Mouse (Mus musculus): ENCODE measurements around the gene Slc25a27. TPM values are rescaled to one million over a fixed set of nuclear protein-coding genes. Genes with fewer than 3 reads are reported as not detected.

Slc25a27 gene
- 105 and 107 TPM in 2 replicates for polyA plus RNA-seq (2015; fragmentation: Nextera tagmentation; extraction: Ambion mirVana)

GRCm38 (mm10) chr17:43666576-43667289 is at the start of gene Slc25a27:
Gene Slc25a27, minus strand, starts transcription at chr17:43667214.
- peak; percentile 95 for ATAC-seq (ENCODE audit: low FRiP score, low read depth)
- WGBS, result under 1% methylated on average over 40 of the region's 41 CpGs

GRCm38 (mm10) chr17:43716601-43717000 is 49.6 kb upstream of the Slc25a27 start:
- H3K4me3 ChIP-seq, result no peak overlapping the region
- H3K27me3 ChIP-seq, result no peaks in the 10 kb centered on the region
- H3K4me1 ChIP-seq (replicated peaks), result no peaks in the 10 kb centered on the region
- no peak for ATAC-seq (ENCODE audit: low FRiP score, low read depth)
- H3K27ac ChIP-seq (replicated peaks), result no peak overlapping the region
- 61% methylated on average over 7 of the region's 7 CpGs for WGBS
- H3K9ac ChIP-seq, result no peak overlapping the region
- no peak overlapping the region for H3K4me2 ChIP-seq
- no peaks in the 10 kb centered on the region for H3K9me3 ChIP-seq
- no peaks in the 10 kb centered on the region for H3K36me3 ChIP-seq

More at GRCm38 (mm10) chr17:43666576-43667289, at the start of gene Slc25a27:
- peak within 1 kb of the TSS; percentile 96 for H3K9ac ChIP-seq
- peaks cover 6% of the 10 kb centered on the region for H3K36me3 ChIP-seq
- H3K27ac ChIP-seq (replicated peaks), result peak within 1 kb of the TSS; percentile 76
- H3K27me3 ChIP-seq, result no peaks in the 10 kb centered on the region
- peaks cover 24% of the 10 kb centered on the region for H3K4me1 ChIP-seq (replicated peaks)
- H3K4me2 ChIP-seq, result peak within 1 kb of the TSS; percentile 74
- no peaks in the 10 kb centered on the region for H3K9me3 ChIP-seq
- H3K4me3 ChIP-seq, result peak within 1 kb of the TSS; percentile 62

- Histone ChIP-seq H3K27ac (replicated peaks) (no peak overlapping the region), H3K36me3 (no peaks in the 10 kb centered on the region), H3K4me1 (replicated peaks) (no peaks in the 10 kb centered on the region), H3K4me3 (no peak overlapping the region), H3K9ac (no peak overlapping the region), H3K4me2 (no peak overlapping the region), H3K27me3 (no peaks in the 10 kb centered on the region), H3K9me3 (no peaks in the 10 kb centered on the region)
- no peak for ATAC-seq (ENCODE audit: low FRiP score, low read depth)
- 71% methylated on average over 3 of the region's 3 CpGs for WGBS
Observed at GRCm38 (mm10) chr17:43714191-43714590, 47.2 kb upstream of the Slc25a27 start.

GRCm38 (mm10) chr17:43711557-43712352 is 44.7 kb upstream of the Slc25a27 start:
- no peak for ATAC-seq (ENCODE audit: low FRiP score, low read depth)
- H3K4me2 ChIP-seq, result no peak overlapping the region
- 92% methylated on average over 7 of the region's 7 CpGs for WGBS

GRCm38 (mm10) chr17:43707254-43707653 is 40.2 kb upstream of the Slc25a27 start:
- H3K4me1 ChIP-seq (replicated peaks), result no peaks in the 10 kb centered on the region
- no peak overlapping the region for H3K4me2 ChIP-seq
- no peaks in the 10 kb centered on the region for H3K9me3 ChIP-seq
- no peak overlapping the region for H3K9ac ChIP-seq
- no peak overlapping the region for H3K4me3 ChIP-seq
- H3K27me3 ChIP-seq, result no peaks in the 10 kb centered on the region
- no peaks in the 10 kb centered on the region for H3K36me3 ChIP-seq
- 88% methylated on average over 3 of the region's 3 CpGs for WGBS
- no peak overlapping the region for H3K27ac ChIP-seq (replicated peaks)
- no peak for ATAC-seq (ENCODE audit: low FRiP score, low read depth)

More at GRCm38 (mm10) chr17:43711557-43712352, 44.7 kb upstream of the Slc25a27 start:
- Histone ChIP-seq H3K27me3 (no peaks in the 10 kb centered on the region), H3K9me3 (no peaks in the 10 kb centered on the region), H3K36me3 (no peaks in the 10 kb centered on the region), H3K4me3 (no peak overlapping the region), H3K27ac (replicated peaks) (no peak overlapping the region), H3K9ac (no peak overlapping the region), H3K4me1 (replicated peaks) (no peaks in the 10 kb centered on the region)

- H3K27me3 ChIP-seq, result no peaks in the 10 kb centered on the region
- no peaks in the 10 kb centered on the region for H3K9me3 ChIP-seq
- no peak overlapping the region for H3K4me3 ChIP-seq
- 94% methylated on average over 3 of the region's 3 CpGs for WGBS
- H3K4me2 ChIP-seq, result no peak overlapping the region
- H3K36me3 ChIP-seq, result no peaks in the 10 kb centered on the region
- no peak for ATAC-seq (ENCODE audit: low FRiP score, low read depth)
- no peaks in the 10 kb centered on the region for H3K4me1 ChIP-seq (replicated peaks)
- H3K9ac ChIP-seq, result no peak overlapping the region
- H3K27ac ChIP-seq (replicated peaks), result no peak overlapping the region
Observed at GRCm38 (mm10) chr17:43706749-43707148, 39.7 kb upstream of the Slc25a27 start.

- no peak overlapping the region for H3K27ac ChIP-seq (replicated peaks)
- no peak overlapping the region for H3K9ac ChIP-seq
- no peaks in the 10 kb centered on the region for H3K4me1 ChIP-seq (replicated peaks)
- no peak overlapping the region for H3K4me3 ChIP-seq
- ATAC-seq (ENCODE audit: low FRiP score, low read depth), result no peak
- 87% methylated on average over 12 of the region's 12 CpGs for WGBS
- H3K36me3 ChIP-seq, result no peaks in the 10 kb centered on the region
- no peak overlapping the region for H3K4me2 ChIP-seq
- H3K9me3 ChIP-seq, result no peaks in the 10 kb centered on the region
- H3K27me3 ChIP-seq, result no peaks in the 10 kb centered on the region
Observed at GRCm38 (mm10) chr17:43704216-43704930, 37.4 kb upstream of the Slc25a27 start.

- H3K36me3 ChIP-seq, result no peaks in the 10 kb centered on the region
- ATAC-seq (ENCODE audit: low FRiP score, low read depth), result no peak
Observed at GRCm38 (mm10) chr17:43701060-43701459, 34.0 kb upstream of the Slc25a27 start.

GRCm38 (mm10) chr17:43698997-43699649 is 32.1 kb upstream of the Slc25a27 start:
- Histone ChIP-seq H3K4me3 (peak overlapping the region; percentile 10), H3K27me3 (no peaks in the 10 kb centered on the region), H3K9ac (0 out of 2 replicates have a peak overlapping the region, but pooled peaks have one; percentile 20), H3K4me1 (replicated peaks) (no peaks in the 10 kb centered on the region), H3K9me3 (no peaks in the 10 kb centered on the region), H3K36me3 (no peaks in the 10 kb centered on the region), H3K4me2 (peak overlapping the region; percentile 43), H3K27ac (replicated peaks) (no peak overlapping the region)
- WGBS, result 33% methylated on average over 14 of the region's 14 CpGs
- ATAC-seq (ENCODE audit: low FRiP score, low read depth), result peak; percentile 72; the same call in 1 of the 2 replicates

More at GRCm38 (mm10) chr17:43701060-43701459, 34.0 kb upstream of the Slc25a27 start:
- Histone ChIP-seq H3K4me2 (no peak overlapping the region), H3K27me3 (no peaks in the 10 kb centered on the region), H3K9me3 (no peaks in the 10 kb centered on the region), H3K27ac (replicated peaks) (no peak overlapping the region), H3K9ac (no peak overlapping the region), H3K4me1 (replicated peaks) (no peaks in the 10 kb centered on the region), H3K4me3 (no peak overlapping the region)
- 69% methylated on average over 6 of the region's 6 CpGs for WGBS

GRCm38 (mm10) chr17:43689591-43689990 is 22.6 kb upstream of the Slc25a27 start:
- no peaks in the 10 kb centered on the region for H3K27me3 ChIP-seq
- no peaks in the 10 kb centered on the region for H3K4me1 ChIP-seq (replicated peaks)
- no peak overlapping the region for H3K4me2 ChIP-seq
- no peaks in the 10 kb centered on the region for H3K36me3 ChIP-seq
- no peak overlapping the region for H3K9ac ChIP-seq
- no peak overlapping the region for H3K4me3 ChIP-seq
- WGBS, result 83% methylated on average over 9 of the region's 9 CpGs
- H3K9me3 ChIP-seq, result no peaks in the 10 kb centered on the region
- no peak overlapping the region for H3K27ac ChIP-seq (replicated peaks)
- ATAC-seq (ENCODE audit: low FRiP score, low read depth), result no peak

- no peak for ATAC-seq (ENCODE audit: low FRiP score, low read depth)
- no peaks in the 10 kb centered on the region for H3K9me3 ChIP-seq
- 94% methylated on average over 5 of the region's 5 CpGs for WGBS
- no peaks in the 10 kb centered on the region for H3K27me3 ChIP-seq
- H3K4me1 ChIP-seq (replicated peaks), result no peaks in the 10 kb centered on the region
- no peak overlapping the region for H3K9ac ChIP-seq
- H3K4me2 ChIP-seq, result no peak overlapping the region
- H3K36me3 ChIP-seq, result no peaks in the 10 kb centered on the region
- H3K27ac ChIP-seq (replicated peaks), result no peak overlapping the region
- no peak overlapping the region for H3K4me3 ChIP-seq
Observed at GRCm38 (mm10) chr17:43684638-43685037, 17.6 kb upstream of the Slc25a27 start.
